Mouse (Mus musculus) lung, embryonic 15.5 days (tissue): Measurements from ENCODE around the gene Nudt12. TPM values are rescaled to one million over a fixed set of nuclear protein-coding genes. Genes with fewer than 3 reads are reported as not detected.

Experiments used
- ATAC-seq: fragments of 200-750 bp; cut with Nextera tagmentation; 2 replicates; pipeline ENCODE4 v1.8.0; 2017; ENCODE audit warnings: moderate number of reproducible peaks, borderline replicate concordance; ENCODE audit not compliant: low FRiP score, low TSS enrichment; ENCODE audit errors: extremely low read depth
- H3K27ac ChIP-seq: fragments of 300-500 bp; sonication (generic); 2 replicates; pipeline ENCODE4 v1.5.1; 2015; ENCODE audit warnings: moderate library complexity, mild to moderate bottlenecking, inconsistent platforms
- H3K27me3 ChIP-seq: fragments of 300-500 bp; sonication (generic); 2 replicates; pipeline ENCODE4 v1.6.1; 2015; ENCODE audit warnings: inconsistent platforms
- H3K36me3 ChIP-seq: fragments of 300-500 bp; sonication (generic); 2 replicates; pipeline ENCODE4 v1.6.1; 2015; ENCODE audit warnings: inconsistent platforms
- H3K4me1 ChIP-seq: fragments of 300-500 bp; sonication (generic); 2 replicates; pipeline ENCODE4 v1.6.1; 2015; ENCODE audit warnings: inconsistent platforms
- H3K4me2 ChIP-seq: fragments of 300-500 bp; sonication (generic); 2 replicates; pipeline ENCODE4 v1.6.1; 2015; ENCODE audit warnings: inconsistent platforms, mild to moderate bottlenecking, moderate library complexity
- H3K4me3 ChIP-seq: fragments of 300-500 bp; sonication (generic); 2 replicates; pipeline ENCODE4 v1.5.1; 2015; ENCODE audit warnings: mild to moderate bottlenecking, inconsistent platforms
- H3K9ac ChIP-seq: fragments of 300-500 bp; sonication (generic); 2 replicates; pipeline ENCODE4 v1.6.1; 2015; ENCODE audit warnings: inconsistent platforms
- H3K9me3 ChIP-seq: fragments of 300-500 bp; sonication (generic); 2 replicates; pipeline ENCODE4 v1.6.1; 2016; ENCODE audit warnings: inconsistent platforms
- WGBS: fragments of 180-500 bp; shearing (Covaris S2); methylation state at CpG from one replicate; pipeline ENCODE4 v1.1.7; 2015; 5-methylcytosine and 5-hydroxymethylcytosine counted together
- polyA plus RNA-seq: library from polyadenylated mRNA; unstranded; fragments of >200 nt; fragmentation: Nextera tagmentation; extraction: Ambion mirVana; gene quantifications from 2 replicates; pipeline ENCODE4 v1.2.1, GENCODE M21; 2015

Nudt12 gene
- polyA plus RNA-seq, 1 experiment from 2014 or later = 4.8 TPM

DNA sequence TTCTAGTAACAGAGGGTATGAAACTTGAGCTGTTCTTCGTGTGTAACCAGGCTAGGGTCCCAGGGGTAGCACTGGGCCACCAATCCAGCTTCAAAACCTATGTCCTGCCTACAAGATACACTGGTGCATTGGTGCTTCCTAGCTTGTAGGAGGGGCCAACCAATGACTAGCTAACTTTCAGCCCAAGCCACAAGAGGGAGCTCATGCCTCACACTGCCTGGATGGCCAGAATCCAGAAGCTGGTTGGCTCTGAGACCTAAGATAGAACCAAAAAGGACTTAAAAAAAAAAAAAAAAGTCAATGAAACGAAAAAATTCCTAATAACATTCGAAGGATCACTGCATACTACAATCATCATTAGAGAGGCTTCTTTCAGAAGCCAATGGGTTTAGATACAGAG, 53.3 kb downstream of the Nudt12 start:
- Histone ChIP-seq H3K4me2 (no peak overlapping the region), H3K9ac (no peak overlapping the region), H3K4me1 (no peaks in the 10 kb centered on the region), H3K36me3 (no peaks in the 10 kb centered on the region), H3K27ac (no peak overlapping the region), H3K27me3 (no peaks in the 10 kb centered on the region), H3K4me3 (no peak overlapping the region), H3K9me3 (no peaks in the 10 kb centered on the region)
- ATAC-seq = no peak
- 30% methylated on average over 3 of the region's 3 CpGs for WGBS

DNA sequence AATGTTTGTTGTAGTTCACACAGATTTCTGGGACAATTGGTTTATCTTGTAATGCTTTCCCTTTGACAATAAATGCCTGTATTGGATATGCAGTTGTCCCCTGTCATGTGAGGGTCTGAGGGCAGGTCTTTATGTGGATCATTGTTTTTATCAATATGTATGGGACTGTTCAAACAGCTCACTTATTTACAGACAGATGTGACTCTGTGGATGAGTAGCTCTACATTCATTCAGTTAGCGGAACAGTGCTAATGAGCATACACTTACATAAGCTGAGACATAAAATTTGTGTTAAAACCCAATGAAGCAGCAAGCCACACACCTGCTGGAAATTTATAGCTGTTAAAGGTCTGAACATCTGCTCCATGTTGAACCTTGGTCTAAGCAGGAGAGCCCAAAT, 56.1 kb downstream of the Nudt12 start:
- WGBS = 98% methylated on average over 1 of the region's 1 CpGs
- H3K27ac ChIP-seq = no peak overlapping the region
- H3K9me3 ChIP-seq = no peaks in the 10 kb centered on the region
- no peak overlapping the region for H3K4me2 ChIP-seq
- H3K4me1 ChIP-seq = no peaks in the 10 kb centered on the region
- no peaks in the 10 kb centered on the region for H3K36me3 ChIP-seq
- no peak overlapping the region for H3K9ac ChIP-seq
- H3K27me3 ChIP-seq = no peaks in the 10 kb centered on the region
- ATAC-seq = no peak
- no peak overlapping the region for H3K4me3 ChIP-seq

Other genes with a start within 250 kb of the Nudt12 start
- not detected in 2 replicates for gene Pdzph1, start 22.0 kb downstream of the Nudt12 start, polyA plus RNA-seq